Mouse (Mus musculus): Measurements from ENCODE around the gene Cdc42bpg.

GRCm38 (mm10) chr19:6370175-6370574, 63.9 kb downstream of the Cdc42bpg start:
- TF ChIP-seq CTCF (IDR thresholded peaks at IDR 0.05; ENCODE audit: insufficient read depth, low read length) (no peak), POLR2A (IDR thresholded peaks at IDR 0.05; ENCODE audit: borderline replicate concordance, extremely low read depth, low read depth, low read length) (no peak)
